Mouse (Mus musculus): ENCODE measurements around the gene Tnks1bp1.

Gene Tnks1bp1

GRCm38 (mm10) chr2:85047596-85048167 is at the start of gene Tnks1bp1:
TSS of gene Tnks1bp1 (plus strand) at chr2:85048022.
- peak; percentile 85 for DNase-seq (ENCODE audit: low read depth, low spot score)

DNA sequence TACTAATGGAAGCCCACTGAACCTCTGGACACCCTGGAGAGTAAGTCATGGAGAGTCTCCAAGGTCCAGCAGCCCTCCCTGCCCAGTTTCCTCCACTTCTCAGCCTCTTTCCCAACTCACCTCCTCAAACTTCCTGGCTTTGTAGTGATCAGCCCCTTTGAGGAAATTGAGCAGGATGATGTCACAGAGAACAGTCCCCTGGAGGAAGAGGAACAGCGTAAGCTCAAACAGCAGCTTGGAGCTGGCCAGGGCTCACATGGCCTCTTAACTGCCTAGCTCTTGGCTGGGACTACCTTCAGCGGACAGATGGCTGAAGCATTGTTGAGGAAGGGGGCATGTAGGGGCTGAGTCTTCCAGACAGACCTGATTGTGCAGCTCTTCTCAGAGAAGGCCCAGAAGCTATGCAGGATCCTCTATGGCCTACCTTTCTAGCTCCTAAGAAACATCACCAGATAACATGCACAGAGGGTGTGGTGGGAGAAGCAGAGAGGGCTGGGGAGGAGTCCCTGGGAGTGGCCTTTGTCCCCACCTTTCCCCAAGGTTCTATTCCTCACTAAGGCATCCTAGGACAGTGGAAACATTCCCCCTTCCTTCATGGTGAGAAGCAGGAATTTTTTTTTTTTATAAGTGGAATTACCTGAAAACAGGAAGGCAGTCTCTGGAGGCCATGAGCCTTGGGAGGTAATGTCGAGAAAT is 48.2 kb upstream of the Tnks1bp1 start:
- DNase-seq (ENCODE audit: low read depth, low spot score) = no peak

DNA sequence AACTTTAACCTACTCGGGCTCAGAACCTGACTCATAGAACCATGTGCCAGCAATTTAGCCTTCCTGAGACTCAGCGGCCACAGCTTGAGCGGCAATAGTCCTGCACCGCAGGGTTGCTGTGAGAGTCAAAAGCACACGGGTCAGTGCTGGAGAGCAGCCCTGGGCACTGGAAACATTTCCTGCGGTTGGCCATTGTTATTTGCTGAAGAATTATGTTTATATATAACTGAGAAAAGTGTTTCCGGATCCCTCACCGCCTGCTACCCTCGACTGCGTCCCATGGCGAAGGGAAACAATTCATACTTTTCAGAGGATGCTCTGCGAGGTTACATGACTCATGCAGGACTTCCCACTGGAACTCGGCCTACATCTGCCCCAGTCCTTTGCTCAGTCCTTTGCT is 46.3 kb upstream of the Tnks1bp1 start:
- DNase-seq (ENCODE audit: low read depth, low spot score) = no peak

DNA sequence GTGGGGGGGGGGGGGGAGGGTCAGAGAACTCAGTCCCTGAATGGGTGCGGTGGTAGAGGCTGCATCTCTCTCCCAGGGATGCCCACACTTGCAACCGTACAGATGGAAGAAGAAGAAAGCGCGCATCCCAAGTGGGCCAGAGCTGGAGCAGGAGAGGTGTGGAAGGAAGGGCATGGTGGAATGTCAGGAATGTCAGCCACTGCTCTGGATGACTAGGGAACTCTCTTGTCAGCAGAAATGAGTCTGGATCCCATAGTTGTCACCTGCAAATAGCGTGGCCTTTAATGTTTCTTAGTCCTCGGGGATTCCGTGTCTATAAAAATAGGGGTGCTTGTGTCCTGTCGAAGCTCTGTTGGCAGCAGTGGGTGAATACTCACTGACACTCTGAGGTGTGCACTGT is 45.2 kb upstream of the Tnks1bp1 start:
- DNase-seq (ENCODE audit: low read depth, low spot score) = no peak

DNA sequence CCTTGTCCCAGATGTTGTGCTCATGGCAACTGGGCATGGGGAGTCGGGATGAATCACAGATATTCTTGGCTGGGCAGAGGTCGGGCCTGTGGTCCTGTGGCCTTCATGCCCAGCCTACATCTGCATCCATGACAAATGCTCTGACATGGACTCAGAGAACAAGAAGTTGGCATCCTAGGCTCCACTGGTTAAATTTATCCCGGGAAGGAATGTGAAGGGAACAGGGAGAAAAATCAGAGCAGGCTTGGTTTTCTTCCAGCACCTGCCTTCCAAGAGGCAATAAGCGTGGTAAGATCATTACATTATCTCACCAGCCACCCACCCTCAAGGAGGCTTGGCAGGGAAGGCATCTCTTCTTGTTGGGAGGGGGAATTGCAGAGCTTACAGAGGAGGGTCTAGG is 43.5 kb upstream of the Tnks1bp1 start:
- DNase-seq (ENCODE audit: low read depth, low spot score) = no peak

DNA sequence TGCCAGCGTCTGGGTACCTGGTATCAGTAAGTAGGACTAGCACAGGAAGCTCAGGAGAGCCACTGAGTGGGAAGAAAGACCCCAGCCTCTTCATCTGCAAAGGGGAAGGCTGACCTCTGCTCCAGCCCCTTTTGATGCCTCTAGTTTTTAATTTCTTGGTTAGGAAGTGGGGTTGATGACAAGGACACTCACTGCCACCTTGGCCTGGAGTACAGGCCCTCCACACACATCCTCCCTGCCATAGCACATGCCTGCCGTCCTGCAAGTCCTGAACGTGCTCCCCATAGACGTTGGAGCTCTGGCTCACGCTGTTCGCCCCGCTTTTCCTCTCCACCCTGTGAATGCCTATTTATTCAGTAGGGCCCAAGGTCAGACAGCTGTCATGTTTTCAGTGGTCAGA is 41.2 kb upstream of the Tnks1bp1 start:
- no peak for DNase-seq (ENCODE audit: low read depth, low spot score)

DNA sequence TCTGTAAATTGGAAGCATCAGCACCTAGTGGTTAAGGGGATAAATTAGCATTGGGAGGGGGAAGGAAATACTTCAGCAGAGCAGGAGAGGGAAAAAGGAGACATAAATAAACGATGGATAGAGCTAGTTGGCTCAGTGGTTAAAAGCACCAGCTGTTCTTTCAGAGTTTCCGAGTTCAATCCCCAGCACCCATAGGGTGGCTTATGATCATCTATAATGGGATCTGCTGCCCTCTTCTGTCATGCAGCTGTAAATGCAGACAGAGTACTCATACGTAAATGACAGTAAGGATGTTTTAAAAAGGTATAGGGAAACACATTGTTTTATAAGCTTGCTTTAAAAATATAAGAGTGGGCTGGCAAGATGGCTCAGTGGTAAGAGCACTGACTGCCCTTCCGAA is 40.1 kb upstream of the Tnks1bp1 start:
- DNase-seq (ENCODE audit: low read depth, low spot score) = no peak

GRCm38 (mm10) chr2:85009212-85009611 is 38.6 kb upstream of the Tnks1bp1 start:
- DNase-seq (ENCODE audit: low read depth, low spot score) = no peak

GRCm38 (mm10) chr2:85011906-85012604 is 35.8 kb upstream of the Tnks1bp1 start:
- DNase-seq (ENCODE audit: low read depth, low spot score) = no peak

GRCm38 (mm10) chr2:85012679-85013078 is 35.1 kb upstream of the Tnks1bp1 start:
- DNase-seq (ENCODE audit: low read depth, low spot score) = no peak

- no peak for DNase-seq (ENCODE audit: low read depth, low spot score)
Observed at GRCm38 (mm10) chr2:85013826-85014587, 33.8 kb upstream of the Tnks1bp1 start.

- DNase-seq (ENCODE audit: low read depth, low spot score) = no peak
Observed at GRCm38 (mm10) chr2:85014588-85014982, 33.2 kb upstream of the Tnks1bp1 start.

DNA sequence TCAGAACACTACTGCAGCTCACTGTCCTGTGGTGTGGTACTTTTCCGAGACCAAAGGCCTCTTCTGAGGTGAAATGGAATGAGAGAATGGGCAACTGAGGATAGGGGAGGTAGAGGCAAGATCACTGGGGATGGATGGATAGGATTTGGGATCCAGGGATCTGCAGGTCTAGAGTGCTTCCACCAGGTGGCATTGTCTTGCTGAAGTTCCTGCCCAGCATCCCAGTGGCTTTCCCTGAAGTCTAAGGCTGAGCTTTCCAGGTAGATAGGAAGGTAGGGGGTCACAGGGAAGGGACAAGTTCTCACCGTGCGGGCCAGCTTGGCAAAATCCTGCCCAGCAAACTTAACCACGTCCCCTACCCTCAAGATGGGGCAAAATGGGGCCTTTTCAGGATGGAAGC is 25.8 kb upstream of the Tnks1bp1 start:
- no peak for DNase-seq (ENCODE audit: low read depth, low spot score)

- DNase-seq (ENCODE audit: low read depth, low spot score) = no peak
Observed at GRCm38 (mm10) chr2:85026178-85026577, 21.6 kb upstream of the Tnks1bp1 start.

DNA sequence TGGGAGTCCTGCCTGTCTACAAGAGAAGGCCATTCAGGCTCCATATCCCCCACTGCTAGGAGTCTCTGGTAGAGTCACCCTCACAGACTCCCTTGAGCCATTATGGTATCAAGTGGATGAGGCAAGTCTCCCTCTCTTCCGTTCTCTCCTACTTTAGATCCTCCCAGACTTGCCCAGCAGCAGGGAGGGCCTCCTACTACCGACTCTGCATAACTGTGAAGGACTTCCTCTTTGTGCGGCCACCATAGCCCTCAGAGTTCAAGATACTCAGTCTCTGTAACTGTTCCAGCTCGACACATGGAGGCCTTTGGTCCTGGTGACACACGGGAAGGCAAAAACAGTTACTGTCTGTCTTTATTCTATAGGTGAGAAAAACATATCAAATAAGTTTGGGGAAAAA is 20.5 kb upstream of the Tnks1bp1 start:
- DNase-seq (ENCODE audit: low read depth, low spot score) = no peak

GRCm38 (mm10) chr2:85029897-85030296 is 17.9 kb upstream of the Tnks1bp1 start:
- no peak for DNase-seq (ENCODE audit: low read depth, low spot score)

- no peak for DNase-seq (ENCODE audit: low read depth, low spot score)
Observed at GRCm38 (mm10) chr2:85030989-85031388, 16.8 kb upstream of the Tnks1bp1 start.

DNA sequence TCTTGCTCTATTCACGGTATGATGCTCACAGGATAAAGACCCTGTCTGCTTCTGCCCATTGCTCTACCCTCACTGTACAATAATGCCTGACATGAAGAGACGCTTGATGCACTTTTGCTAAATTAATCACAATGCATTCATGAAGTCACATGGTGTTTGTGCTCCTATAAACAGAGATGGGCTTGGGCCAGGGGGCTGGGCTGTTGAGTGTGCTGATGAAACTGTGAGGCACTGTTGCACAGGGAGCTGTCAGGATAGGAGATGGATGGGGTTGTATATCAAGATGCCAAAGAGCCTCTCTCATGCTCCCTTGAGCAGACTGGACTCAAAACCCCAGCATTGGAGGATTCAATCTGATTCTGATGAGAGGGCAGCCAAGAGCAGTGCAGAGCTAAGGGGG is 14.7 kb upstream of the Tnks1bp1 start:
- DNase-seq (ENCODE audit: low read depth, low spot score) = no peak

DNA sequence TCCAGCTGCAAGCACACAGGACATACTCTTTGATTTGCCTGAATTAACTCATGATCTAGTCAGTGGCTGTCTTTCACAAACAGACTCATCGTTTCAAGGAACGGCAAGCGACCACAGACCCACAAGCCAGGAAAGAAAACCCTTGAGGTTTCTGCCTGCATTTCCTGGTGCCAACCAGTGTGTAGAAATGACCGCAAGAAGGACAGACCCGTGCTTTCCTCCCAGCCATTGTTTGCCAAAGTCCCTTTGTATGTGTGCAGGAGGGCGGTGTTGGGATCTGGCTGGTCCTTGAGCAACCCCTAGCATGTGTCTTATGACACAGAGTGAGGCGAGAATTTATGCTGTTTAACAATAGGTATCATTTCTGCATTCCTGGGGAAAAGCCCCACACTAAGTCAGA is 13.7 kb upstream of the Tnks1bp1 start:
- DNase-seq (ENCODE audit: low read depth, low spot score) = no peak

DNA sequence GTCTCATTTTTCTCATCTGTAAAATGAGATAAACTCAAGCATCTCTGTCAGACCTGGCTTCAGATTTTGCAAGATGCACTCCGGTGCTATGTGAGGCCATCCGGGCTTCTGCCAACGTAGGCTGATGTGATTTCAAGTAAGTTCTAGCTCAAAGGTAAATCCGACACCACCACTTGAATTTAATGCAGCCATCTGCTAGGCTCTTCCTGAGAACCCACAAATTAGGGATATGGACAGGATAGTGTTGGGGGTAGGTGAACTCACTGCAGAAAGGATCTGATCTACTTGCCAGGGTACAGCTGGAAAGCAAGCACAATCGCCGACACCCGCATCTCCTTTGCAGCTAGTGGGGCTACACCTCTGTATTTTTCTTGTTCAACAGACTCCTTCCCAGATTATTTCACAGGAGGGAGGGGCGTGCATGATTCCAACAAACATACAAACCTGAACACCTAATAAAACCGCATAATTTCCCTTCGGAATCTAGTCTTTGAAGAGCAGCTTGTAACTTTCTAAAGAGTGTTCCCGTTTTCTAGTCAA is 11.2 kb upstream of the Tnks1bp1 start:
- no peak for DNase-seq (ENCODE audit: low read depth, low spot score)

DNA sequence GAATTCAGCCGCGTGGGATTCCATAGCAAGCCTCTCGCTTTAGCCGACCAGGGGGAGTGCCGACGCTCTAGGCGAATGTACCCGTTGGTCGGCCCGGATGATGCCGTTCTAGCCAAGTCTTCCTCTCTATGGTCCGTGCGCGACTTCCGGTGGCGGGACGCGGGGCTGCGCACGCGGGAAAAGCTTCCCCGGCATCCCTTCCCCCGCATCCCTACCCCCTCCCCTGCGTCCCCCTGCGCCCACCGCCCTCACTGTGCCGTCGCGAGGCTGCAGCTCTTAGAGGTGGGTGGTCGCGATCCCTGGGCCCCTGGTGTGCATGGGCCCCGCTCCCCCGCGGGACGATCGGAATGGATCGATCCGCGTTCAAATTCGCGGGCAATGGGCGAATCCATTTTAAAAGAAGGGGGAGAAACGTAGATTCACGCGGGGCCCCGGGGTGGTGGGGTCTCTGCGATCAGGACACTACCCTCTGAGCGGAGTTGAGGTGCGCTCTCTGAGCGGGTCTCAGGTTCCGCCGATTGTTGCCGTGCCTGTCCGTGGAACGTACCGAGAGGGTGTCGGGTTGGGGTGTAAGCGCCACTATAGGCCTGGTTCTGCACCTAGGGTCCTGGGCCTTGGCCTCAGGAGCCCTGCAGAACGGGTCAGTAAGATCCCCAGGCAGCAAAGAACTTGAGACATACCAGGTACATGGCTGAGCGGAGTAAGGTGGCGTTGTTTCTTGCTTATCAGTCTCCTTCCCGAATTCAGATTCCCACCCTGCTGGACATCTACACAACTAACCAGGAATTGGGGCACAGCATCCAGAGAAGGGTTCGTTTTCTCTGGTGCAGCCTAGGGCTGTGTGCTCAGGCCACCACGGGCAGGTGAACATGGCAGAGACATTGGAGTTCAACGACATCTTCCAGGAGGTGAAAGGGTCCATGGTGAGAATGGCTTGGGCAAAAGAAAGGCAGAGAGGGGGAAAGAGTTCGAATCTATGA is 10.5 kb upstream of the Tnks1bp1 start, which contains the start of the genes Ssrp1 and P2rx3:
TSS of gene Ssrp1 (plus strand) at position 188 of the 980 bp plus-strand sequence.
TSS of gene P2rx3 (minus strand) at position 416 of the 980 bp plus-strand sequence.
- DNase-seq (ENCODE audit: low read depth, low spot score) = peak; percentile 92
